Mouse (Mus musculus): ENCODE measurements at regions not wholly inside any gene's neighbourhood (a gene's known extent, or its start where the extent isn't known, plus 50 kb on each side); places are given as distances from the start of the nearest gene placed in this dataset.
A peak's percentile ranks its signal among the peaks of the same experiment; 100 is the strongest.
"Not testable (repeated sequence)": the region's sequence is repeated elsewhere in the genome, so short reads cannot be mapped to it uniquely, and the experiment has no call there.

GRCm38 (mm10) chr11:45424066-45424465 lies 427.8 kb upstream of the Clint1 start:
- not testable (repeated sequence) for DNase-seq (ENCODE audit: low read depth, low spot score)

- DNase-seq (ENCODE audit: low read depth, low spot score): peak; percentile 35
These were observed 410.7 kb upstream of the Clint1 start for GRCm38 (mm10) chr11:45440937-45441720.

GRCm38 (mm10) chr11:45446512-45446911 lies 405.3 kb upstream of the Clint1 start:
- DNase-seq (ENCODE audit: low read depth, low spot score): no peak

- peak; percentile 18 for DNase-seq (ENCODE audit: low read depth, low spot score)
These were observed 397.6 kb upstream of the Clint1 start for GRCm38 (mm10) chr11:45454234-45454633.

- DNase-seq (ENCODE audit: low read depth, low spot score): no peak
These were observed 396.9 kb upstream of the Clint1 start for GRCm38 (mm10) chr11:45454933-45455332.

- no peak for DNase-seq (ENCODE audit: low read depth, low spot score)
These were observed 395.1 kb upstream of the Clint1 start for GRCm38 (mm10) chr11:45456724-45457123.

GRCm38 (mm10) chr11:45457597-45457996 lies 394.3 kb upstream of the Clint1 start:
- DNase-seq (ENCODE audit: low read depth, low spot score): no peak

- no peak for DNase-seq (ENCODE audit: low read depth, low spot score)
These were observed 391.7 kb upstream of the Clint1 start for GRCm38 (mm10) chr11:45460000-45460792.

GRCm38 (mm10) chr11:45464501-45464900 lies 387.4 kb upstream of the Clint1 start:
- DNase-seq (ENCODE audit: low read depth, low spot score): no peak

- DNase-seq (ENCODE audit: low read depth, low spot score): no peak
These were observed 385.5 kb upstream of the Clint1 start for GRCm38 (mm10) chr11:45466350-45466749.

- DNase-seq (ENCODE audit: low read depth, low spot score): no peak
These were observed 379.7 kb upstream of the Clint1 start for GRCm38 (mm10) chr11:45472171-45472570.

- no peak for DNase-seq (ENCODE audit: low read depth, low spot score)
These were observed 374.9 kb upstream of the Clint1 start for GRCm38 (mm10) chr11:45476917-45477316.

- DNase-seq (ENCODE audit: low read depth, low spot score): no peak
These were observed 365.9 kb upstream of the Clint1 start for GRCm38 (mm10) chr11:45485950-45486349.

- DNase-seq (ENCODE audit: low read depth, low spot score): no peak
These were observed 360.6 kb upstream of the Clint1 start for GRCm38 (mm10) chr11:45491021-45491967.

GRCm38 (mm10) chr11:45495246-45495645 lies 356.6 kb upstream of the Clint1 start:
- no peak for DNase-seq (ENCODE audit: low read depth, low spot score)

- no peak for DNase-seq (ENCODE audit: low read depth, low spot score)
These were observed 343.3 kb upstream of the Clint1 start for GRCm38 (mm10) chr11:45508566-45508965.

- DNase-seq (ENCODE audit: low read depth, low spot score): no peak
These were observed 342.6 kb upstream of the Clint1 start for GRCm38 (mm10) chr11:45509278-45509677.

GRCm38 (mm10) chr11:45514415-45515271 lies 337.2 kb upstream of the Clint1 start:
- DNase-seq (ENCODE audit: low read depth, low spot score): no peak

GRCm38 (mm10) chr11:45524720-45525119 lies 327.1 kb upstream of the Clint1 start:
- DNase-seq (ENCODE audit: low read depth, low spot score): peak; percentile 22

- DNase-seq (ENCODE audit: low read depth, low spot score): no peak
These were observed 320.7 kb upstream of the Clint1 start for GRCm38 (mm10) chr11:45531044-45531626.
